Mouse (Mus musculus): Measurements from ENCODE around the gene Itga8.

- TF ChIP-seq POLR2A (IDR thresholded peaks at IDR 0.05; ENCODE audit: insufficient read depth, low read depth, low read length) (no peak), CTCF (IDR thresholded peaks at IDR 0.05; ENCODE audit: insufficient read depth, low read depth, low read length) (no peak)
Measured at GRCm38 (mm10) chr2:12084341-12084740, 217.4 kb downstream of the Itga8 start.
